Mouse (Mus musculus) cerebellum, adult 11 months (tissue): ENCODE results near the gene Myo9b.

Source experiments
- DNase-seq: peaks from one replicate; pipeline ENCODE4 v3.0.0; 2022

Gene Myo9b

GRCm38 (mm10) chr8:71392391-71392790, 119.9 kb downstream of the Myo9b start:
- peak; percentile 3 for DNase-seq

DNA sequence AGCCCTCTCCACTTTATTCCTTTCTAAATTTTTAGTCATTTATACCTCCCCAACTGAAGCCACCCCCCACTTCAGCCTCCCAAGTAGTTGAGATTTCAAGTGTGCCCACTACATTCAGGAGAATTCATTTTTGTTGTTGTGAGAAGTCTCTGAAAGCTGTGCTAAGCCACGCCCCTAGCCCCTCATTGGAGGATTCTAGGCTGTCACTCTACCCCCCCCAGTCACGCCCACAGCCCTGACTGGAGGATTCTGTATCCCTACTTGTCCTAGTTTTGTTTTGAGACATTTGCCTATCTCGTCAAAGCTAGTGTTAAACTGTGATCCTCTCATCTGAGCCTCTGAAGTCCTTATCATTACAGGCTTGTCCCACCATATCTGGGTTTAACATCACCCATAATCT, 120.4 kb downstream of the Myo9b start:
- DNase-seq, result peak; percentile 13

DNA sequence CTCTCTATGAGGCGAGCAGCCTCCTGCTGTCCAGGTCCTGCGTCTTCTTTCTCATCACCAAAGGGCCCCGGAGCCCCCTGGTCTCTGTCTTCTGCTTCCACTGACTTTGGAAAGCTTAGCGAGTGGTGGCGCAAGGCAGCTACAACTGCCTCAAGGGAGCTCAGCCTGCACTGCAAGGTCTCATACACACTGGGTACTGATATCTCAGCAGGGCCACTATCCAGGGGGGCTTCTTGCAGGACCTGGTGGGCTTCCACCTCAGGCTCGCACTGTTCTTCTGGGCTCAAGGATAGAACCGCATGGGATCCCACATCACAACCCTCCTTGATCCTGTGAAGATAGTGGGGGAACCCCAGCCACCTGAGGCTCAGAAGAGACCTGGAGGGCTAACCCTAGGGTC, 122.0 kb downstream of the Myo9b start:
- peak; percentile 19 for DNase-seq

DNA sequence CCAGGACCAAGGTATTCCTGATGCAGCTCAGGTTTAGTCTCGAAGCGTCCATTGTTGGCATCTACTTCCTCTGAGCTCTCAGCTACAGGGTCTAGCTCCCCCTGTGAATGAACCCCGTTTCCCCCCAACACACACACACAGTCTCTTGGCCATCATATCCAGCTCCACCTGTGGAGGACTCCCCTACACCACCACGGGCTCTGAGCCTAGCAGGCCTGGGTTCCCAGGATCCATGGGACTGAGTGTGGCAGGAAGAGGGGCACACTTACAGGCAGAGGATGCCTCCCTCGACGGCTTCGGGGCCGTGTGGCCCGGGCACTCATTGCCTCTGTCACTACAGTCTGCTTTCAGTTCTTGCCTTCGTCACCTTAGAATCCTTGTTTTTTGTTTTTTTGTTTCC, 122.6 kb downstream of the Myo9b start:
- DNase-seq, result peak; percentile 27

DNA sequence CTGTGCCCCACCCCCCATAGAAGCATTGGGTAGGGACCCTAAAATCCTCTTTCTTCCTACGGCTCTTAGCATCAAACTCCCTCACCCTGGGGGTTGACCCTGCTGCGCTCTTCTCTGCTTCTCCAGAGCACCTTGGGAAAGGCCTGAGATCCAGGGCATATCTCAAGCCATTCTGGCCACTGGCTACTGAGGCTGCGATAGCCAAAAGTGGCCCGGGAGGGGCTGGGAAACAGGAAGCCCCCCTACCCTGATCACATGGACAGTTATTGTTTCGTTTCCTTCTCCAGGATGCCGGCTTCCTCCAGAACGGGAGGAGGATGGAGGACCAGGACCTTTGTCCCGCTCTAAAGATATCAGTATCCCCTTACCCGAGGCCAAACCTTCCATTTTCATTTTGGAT, 123.1 kb downstream of the Myo9b start, which contains the start of gene Ushbp1:
Gene Ushbp1, minus strand, starts transcription at position 174 of the 400 bp plus-strand sequence.
- DNase-seq, result peak; percentile 30

GRCm38 (mm10) chr8:71396639-71397305, 124.3 kb downstream of the Myo9b start, which contains the start of gene Babam1:
Gene Babam1, plus strand, starts transcription at chr8:71396861.
- DNase-seq, result peak; percentile 93

DNA sequence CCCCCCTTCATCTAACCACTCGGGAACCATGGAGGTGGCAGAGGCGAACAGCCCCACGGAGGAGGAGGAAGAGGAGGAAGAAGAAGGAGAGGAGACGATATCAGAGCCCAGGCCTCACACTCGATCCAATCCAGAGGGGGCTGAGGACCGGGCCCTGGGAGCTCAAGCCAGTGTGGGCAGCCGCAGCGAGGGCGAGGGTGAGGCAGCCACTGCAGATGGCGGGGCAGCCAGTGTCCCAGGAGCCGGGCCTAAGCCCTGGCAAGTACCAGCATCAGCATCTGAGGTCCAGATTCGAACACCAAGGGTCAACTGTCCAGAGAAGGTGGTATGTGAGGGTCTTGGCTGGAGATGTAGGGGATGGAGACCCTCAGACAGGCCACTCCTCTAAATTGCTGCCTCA, 125.2 kb downstream of the Myo9b start:
- DNase-seq, result peak; percentile 36

- DNase-seq, result no peak
Observed at GRCm38 (mm10) chr8:71400826-71401225, 128.3 kb downstream of the Myo9b start.

DNA sequence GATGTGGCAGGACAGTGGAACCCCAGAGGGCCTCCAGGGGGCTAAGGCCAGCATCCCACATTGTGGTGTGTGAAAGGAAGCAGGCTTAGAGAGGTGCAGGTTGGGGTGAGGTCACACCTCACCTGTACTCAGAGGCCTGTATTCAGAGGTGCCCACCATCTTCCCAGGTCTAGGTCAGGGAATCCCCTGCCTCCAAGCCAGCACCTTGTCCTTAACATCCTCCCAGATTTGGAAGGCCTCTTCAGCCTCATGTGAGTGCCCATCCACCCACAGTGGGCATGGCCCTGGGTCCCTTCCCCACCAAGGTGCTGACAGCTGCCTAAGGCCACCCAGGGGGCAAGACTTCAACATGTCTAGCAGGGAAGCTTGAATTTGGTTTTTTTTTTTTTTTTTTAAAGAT, 128.9 kb downstream of the Myo9b start:
- no peak for DNase-seq

DNA sequence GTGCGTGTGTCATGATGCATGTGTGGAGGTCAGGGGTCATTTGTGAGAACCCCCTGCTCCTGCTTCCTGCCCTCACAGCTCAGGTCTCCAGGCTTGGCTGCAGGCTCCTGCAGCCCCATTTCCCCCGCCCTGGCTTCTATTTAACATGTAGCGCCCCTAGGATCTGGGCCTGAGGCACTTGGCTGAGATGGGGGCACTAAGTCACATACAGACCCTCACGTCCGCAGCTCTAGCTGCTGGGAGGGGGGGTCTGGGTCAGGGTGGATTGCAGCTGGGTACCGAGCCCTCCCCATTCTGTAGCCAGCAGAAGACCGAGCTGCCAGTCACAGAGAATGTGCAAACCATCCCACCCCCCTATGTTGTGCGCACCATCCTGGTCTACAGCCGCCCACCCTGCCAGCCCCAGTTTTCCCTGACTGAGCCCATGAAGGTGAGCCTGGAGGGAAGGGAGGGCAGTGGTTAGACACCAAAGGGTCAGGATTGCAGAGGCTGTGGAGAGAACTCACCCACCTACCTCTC, 130.0 kb downstream of the Myo9b start:
- no peak for DNase-seq

DNA sequence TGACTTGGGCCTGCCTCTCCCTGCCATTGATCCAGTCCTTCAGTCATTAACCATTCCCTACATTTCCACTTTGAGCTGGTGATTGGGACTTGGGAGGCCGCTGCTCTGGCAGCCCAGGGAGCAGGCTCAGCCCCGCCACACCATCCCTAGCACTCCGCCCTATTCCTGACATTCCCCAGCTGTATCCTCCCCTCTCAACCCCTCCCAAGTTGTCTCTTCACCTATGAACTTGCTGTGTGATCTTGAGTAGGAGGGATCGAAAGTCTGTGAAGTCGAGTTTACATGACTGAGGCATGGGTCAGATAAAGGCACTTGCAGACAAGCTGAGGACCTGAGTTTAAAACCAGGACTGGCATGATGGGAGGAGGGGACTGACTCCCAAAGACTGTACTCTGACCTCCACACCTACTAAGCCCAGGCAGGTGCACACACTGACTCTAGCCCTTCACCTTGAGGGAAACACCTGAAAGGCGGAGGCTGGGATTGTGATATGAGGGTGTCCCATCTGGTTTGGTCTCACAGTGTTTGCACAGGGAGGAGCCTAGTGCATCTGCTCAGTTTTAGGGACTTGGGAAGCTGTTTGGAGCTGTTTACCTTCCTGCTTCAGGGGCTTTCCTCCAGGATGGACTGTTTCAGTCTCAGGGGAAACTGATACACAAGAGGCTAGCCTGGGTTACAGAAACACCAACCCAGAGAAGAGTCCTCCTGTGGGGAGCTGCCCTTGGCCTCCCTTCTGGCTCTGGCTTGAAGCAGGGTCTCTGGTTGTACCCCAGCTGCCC, 130.8 kb downstream of the Myo9b start:
- no peak for DNase-seq

- no peak for DNase-seq
Observed at GRCm38 (mm10) chr8:71404011-71404410, 131.5 kb downstream of the Myo9b start.

DNA sequence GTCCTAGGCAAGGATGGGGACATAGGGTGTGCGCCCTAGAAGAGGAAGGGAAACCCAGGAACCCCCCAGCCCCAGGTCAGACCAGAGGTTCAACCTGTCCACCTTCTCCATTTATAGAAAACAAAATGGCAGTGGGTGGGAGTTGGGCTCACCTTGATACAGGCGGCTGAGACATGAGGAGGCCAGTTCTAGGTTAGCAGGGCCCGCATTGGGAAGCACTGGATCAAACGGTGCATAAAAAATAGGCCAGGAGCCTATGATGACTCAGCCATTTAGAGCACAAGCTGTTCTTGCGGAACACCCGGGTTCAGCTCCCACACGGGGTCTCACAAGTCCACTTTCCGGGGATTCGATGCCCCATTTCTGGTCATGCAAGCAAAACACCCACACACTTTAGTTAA, 132.4 kb downstream of the Myo9b start:
- no peak for DNase-seq

GRCm38 (mm10) chr8:71405401-71406098, 133.0 kb downstream of the Myo9b start, which contains the start of gene Ankle1:
Gene Ankle1, plus strand, starts transcription at chr8:71406010.
- DNase-seq, result peak; percentile 92

GRCm38 (mm10) chr8:71406099-71407015, 133.8 kb downstream of the Myo9b start:
- DNase-seq, result no peak

DNA sequence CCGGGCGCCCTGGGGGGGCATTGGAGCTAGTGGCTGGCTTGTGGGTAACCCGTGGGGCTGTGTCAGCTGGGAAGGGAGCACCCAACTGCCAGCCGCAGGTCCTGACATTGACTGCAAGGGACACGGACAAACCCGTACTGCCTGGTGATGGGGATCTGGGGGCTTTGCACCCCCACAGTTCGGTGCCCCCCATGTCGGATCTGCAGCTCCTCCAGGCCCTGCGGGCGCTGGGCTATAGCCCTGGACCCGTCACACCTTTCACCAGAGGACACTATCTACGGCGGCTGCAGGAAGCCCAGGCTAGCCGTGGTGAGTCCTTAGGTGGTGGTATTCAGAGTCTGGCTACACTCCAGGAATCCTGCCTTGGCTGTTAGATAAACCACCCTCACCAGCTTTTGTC, 134.9 kb downstream of the Myo9b start:
- DNase-seq, result no peak

DNA sequence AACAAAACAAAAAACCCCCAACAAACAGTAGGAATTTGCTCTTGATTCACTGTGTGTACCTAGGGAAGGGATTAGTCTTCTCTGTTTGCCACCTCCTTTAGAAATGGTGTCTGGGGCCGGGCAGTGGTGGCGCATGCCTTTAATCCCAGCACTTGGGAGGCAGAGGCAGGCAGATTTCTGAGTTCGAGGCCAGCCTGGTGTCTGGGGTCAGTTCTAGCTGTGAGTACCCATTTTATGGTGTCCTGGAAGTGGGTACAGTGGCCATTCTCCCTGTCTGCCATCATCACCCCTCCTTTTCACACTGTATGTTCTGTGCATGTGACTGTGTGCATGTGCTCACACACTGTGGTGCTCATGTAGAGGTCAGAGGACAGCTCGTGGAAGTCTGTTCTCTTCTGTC, 135.7 kb downstream of the Myo9b start:
- no peak for DNase-seq
